Mouse (Mus musculus) G1E (cell line): ENCODE measurements around the gene Chfr. TPM values are rescaled to one million over a fixed set of nuclear protein-coding genes. Genes with fewer than 3 reads are reported as not detected.
A peak's percentile ranks its signal among the peaks of the same experiment; 100 is the strongest.
"Not testable (repeated sequence)": the region's sequence is repeated elsewhere in the genome, so short reads cannot be mapped to it uniquely, and the experiment has no call there.

Experiments used
- ATAC-seq: 2 replicates; pipeline ENCODE4 v1.8.0; 2016; ENCODE audit warnings: mild to moderate bottlenecking; ENCODE audit not compliant: insufficient number of reproducible peaks, poor library complexity, low FRiP score, severe bottlenecking; ENCODE audit errors: extremely low read depth
- DNase-seq: peaks from one replicate; pipeline ENCODE4 v3.0.0; 2012; ENCODE audit warnings: low spot score
- H3K27me3 ChIP-seq: 2 replicates; pipeline ENCODE4 v1.6.1; 2012; ENCODE audit warnings: mild to moderate bottlenecking, low read length, inconsistent platforms; ENCODE audit not compliant: insufficient read depth
- H3K36me3 ChIP-seq: replicated peaks from 2 replicates; pipeline ENCODE3; 2012; ENCODE audit warnings: mild to moderate bottlenecking, inconsistent platforms
- H3K4me1 ChIP-seq: 2 replicates; pipeline ENCODE4 v1.6.1; 2012; ENCODE audit warnings: low read depth, low read length, inconsistent platforms, mixed read lengths; ENCODE audit not compliant: insufficient read depth
- H3K4me3 ChIP-seq: 2 replicates; pipeline ENCODE4 v1.5.1; 2012; ENCODE audit warnings: low read depth, mild to moderate bottlenecking, inconsistent platforms, low read length, moderate library complexity, mixed read lengths
- H3K9me3 ChIP-seq: replicated peaks from 2 replicates; pipeline ENCODE4 v1.6.1; 2012; ENCODE audit warnings: inconsistent platforms
- CTCF ChIP-seq: IDR thresholded peaks from 2 replicates; pipeline ENCODE4 v1.5.1; 2012; ENCODE audit warnings: low read depth, low read length, inconsistent platforms, mixed read lengths
- GATA1 ChIP-seq: IDR thresholded peaks from 2 replicates; pipeline ENCODE4 v1.6.1; 2012; ENCODE audit warnings: borderline replicate concordance, low read length, inconsistent platforms, mixed read lengths
- GATA2 ChIP-seq: IDR thresholded peaks from 2 replicates; pipeline ENCODE4 v1.6.1; 2012; ENCODE audit warnings: low read depth, low read length, inconsistent platforms, borderline replicate concordance
- POLR2AphosphoS5 ChIP-seq: IDR thresholded peaks from 2 replicates; pipeline ENCODE4 v1.6.1; 2012; ENCODE audit warnings: low read depth, low read length, inconsistent platforms; ENCODE audit not compliant: insufficient replicate concordance
- TAL1 ChIP-seq: conservative IDR thresholded peaks from 2 replicates; pipeline ENCODE4 v1.6.1; 2012; ENCODE audit warnings: low read depth, low read length, inconsistent platforms, mixed read lengths
- polyA plus RNA-seq: library from polyadenylated mRNA; stranded (reverse); fragments of >175 nt; gene quantifications from 2 replicates; pipeline ENCODE4 v1.2.3, GENCODE M21; 2012
- total RNA-seq, 2 experiments: library from RNA; stranded (forward) in 1 of 2; stranded (reverse) in 1 of 2; fragments of 200-1000 nt in 1 of 2; fragments of >200 nt in 1 of 2; fragmentation: Nextera tagmentation in 1 of 2; gene quantifications; 2 replicates each; pipeline ENCODE4 v1.2.3; 2014 to 2017

Chfr gene
- total and polyA plus RNA-seq, 3 experiments, result 49.0 to 93.5 (median 79.8) TPM

DNA sequence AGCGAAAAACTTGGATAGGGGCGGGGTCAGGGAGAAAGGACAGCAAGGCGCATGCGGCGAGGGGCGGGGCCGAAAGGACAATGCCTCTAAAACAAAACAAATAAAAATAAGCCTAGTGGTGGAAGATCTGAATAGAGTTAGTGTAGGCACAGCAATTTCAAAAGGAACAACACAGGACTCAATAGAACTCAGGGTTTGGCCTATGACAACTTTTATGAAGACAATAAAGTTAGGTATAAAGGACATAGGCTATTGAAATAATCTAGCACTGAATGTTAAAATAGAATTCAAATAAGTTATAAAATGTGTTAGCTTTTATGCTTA, 27.4 kb upstream of the Chfr start:
- H3K36me3 ChIP-seq, result peaks cover 48% of the 10 kb centered on the region
- DNase-seq (no peak), ATAC-seq (no peak; the same call in 1 of the 2 replicates)
- TF ChIP-seq GATA1 (no peak), CTCF (no peak), POLR2AphosphoS5 (no peak), TAL1 (no peak), GATA2 (no peak)
- peaks cover 33% of the 10 kb centered on the region for H3K9me3 ChIP-seq
- H3K4me1 ChIP-seq, result peaks cover 49% of the 10 kb centered on the region
- H3K4me3 ChIP-seq, result peak overlapping the region; percentile 87
- H3K27me3 ChIP-seq, result no peaks in the 10 kb centered on the region

DNA sequence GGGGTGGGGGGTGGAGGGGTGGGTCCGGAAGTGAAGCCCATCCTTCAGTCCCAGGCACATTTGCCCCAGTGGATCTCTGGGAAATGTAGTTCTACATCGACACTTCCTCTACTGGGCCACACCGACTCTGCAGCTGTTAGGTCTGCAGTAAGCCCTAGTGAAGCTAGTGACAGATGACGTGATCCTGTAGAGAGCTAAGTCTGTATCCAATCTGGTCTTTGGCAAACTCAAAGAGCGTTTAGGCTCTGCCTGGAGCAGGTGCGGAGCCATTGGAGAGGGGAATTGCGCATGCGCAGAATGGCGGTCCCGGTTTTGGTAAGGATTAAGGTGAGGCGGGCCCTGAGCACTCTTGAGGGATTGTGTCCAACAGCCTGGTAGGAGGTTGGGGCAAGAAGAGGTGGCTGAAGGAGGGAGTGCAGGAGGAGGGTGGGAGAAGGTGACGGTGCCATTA, 25.6 kb upstream of the Chfr start, which contains the start of gene Zfp605:
Gene Zfp605, plus strand, starts transcription at position 102 of the 451 bp plus-strand sequence.
- H3K4me3 ChIP-seq, result peak within 1 kb of the TSS; percentile 79
- H3K36me3 ChIP-seq, result peaks cover 37% of the 10 kb centered on the region
- peaks cover 17% of the 10 kb centered on the region for H3K9me3 ChIP-seq
- ATAC-seq (peak; percentile 16; the same call in 1 of the 2 replicates), DNase-seq (peak; percentile 53)
- no peaks in the 10 kb centered on the region for H3K27me3 ChIP-seq
- H3K4me1 ChIP-seq, result peaks cover 35% of the 10 kb centered on the region
- TF ChIP-seq POLR2AphosphoS5, result no peak
- TF ChIP-seq GATA1, result no peak
- no peak for TF ChIP-seq GATA2
- TF ChIP-seq TAL1, result no peak
- no peak for TF ChIP-seq CTCF

DNA sequence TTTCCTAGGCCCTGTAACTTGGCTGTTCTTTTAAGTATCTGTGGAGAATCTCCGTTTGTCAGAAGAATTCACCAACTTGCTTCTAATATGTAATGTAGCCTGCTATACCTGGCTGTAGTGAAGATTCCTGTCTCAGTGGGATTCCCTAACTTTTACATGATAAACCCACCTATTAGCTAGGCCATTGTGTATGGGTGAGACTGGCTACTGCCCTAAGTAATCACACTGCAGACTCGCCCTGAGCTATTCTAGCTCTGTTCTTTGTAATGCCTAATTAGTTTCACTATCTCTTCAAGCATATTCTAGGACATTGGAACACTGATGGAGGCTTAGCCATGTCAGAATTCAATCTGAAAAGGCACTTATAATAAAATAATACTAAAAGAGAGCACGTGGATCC, 13.3 kb upstream of the Chfr start:
- peaks cover 36% of the 10 kb centered on the region for H3K36me3 ChIP-seq
- ATAC-seq, H3K9me3 ChIP-seq, H3K27me3 ChIP-seq, H3K4me1 ChIP-seq, DNase-seq, H3K4me3 ChIP-seq: not testable (repeated sequence)

DNA sequence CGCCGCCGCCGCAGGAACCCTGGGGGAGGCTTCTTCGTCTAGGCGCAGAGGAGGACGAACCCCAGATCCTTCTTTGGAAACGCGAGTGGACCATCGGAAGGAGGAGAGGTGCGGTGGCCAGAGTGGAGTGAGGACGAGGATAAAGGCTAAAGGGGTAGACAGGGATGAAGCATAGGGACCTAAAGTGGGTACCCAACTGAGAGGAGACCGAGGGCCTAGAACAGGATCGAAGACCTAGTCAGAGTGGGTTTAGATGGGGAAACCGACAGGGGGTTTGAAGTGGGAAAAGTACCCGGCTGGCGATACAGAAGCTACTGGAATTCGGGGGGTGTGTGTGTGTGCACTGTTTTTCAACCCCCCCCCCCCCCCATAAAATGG, 434 bp downstream of the Chfr start:
- DNase-seq (no peak), ATAC-seq (0 out of 2 replicates have a peak, but pooled peaks have one; percentile 1)
- no peaks in the 10 kb centered on the region for H3K27me3 ChIP-seq
- TF ChIP-seq POLR2AphosphoS5 (no peak), GATA2 (no peak), CTCF (no peak), TAL1 (no peak), GATA1 (no peak)
- peaks cover 22% of the 10 kb centered on the region for H3K9me3 ChIP-seq
- peak overlapping the region; percentile 81 for H3K4me3 ChIP-seq
- H3K4me1 ChIP-seq, result peaks cover 17% of the 10 kb centered on the region
- peaks cover 33% of the 10 kb centered on the region for H3K36me3 ChIP-seq

DNA sequence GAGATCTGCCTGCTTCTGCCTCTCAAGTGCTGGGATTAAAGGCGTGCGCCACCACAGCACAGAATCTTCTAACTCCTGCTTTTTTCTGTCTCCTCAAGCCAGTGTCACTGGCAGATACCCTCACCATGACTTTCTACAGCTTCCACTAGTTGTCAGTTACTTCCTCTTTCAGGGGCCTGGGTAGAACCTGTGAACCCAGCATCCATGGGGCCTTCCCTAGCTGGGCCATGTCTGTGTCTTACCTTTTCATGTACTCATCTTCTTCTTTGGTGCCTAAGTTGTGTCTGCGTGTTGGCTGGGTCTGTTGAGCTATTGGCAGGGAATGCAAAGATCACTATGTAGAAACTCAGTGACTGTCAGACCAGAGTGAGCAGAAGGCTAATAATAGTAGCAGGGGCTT, 2.2 kb downstream of the Chfr start:
- peaks cover 16% of the 10 kb centered on the region for H3K9me3 ChIP-seq
- no peak overlapping the region for H3K4me3 ChIP-seq
- DNase-seq (no peak), ATAC-seq (no peak)
- no peaks in the 10 kb centered on the region for H3K27me3 ChIP-seq
- peaks cover 22% of the 10 kb centered on the region for H3K4me1 ChIP-seq
- TF ChIP-seq GATA2 (no peak), GATA1 (no peak), TAL1 (no peak), POLR2AphosphoS5 (no peak), CTCF (no peak)
- peaks cover 48% of the 10 kb centered on the region for H3K36me3 ChIP-seq

DNA sequence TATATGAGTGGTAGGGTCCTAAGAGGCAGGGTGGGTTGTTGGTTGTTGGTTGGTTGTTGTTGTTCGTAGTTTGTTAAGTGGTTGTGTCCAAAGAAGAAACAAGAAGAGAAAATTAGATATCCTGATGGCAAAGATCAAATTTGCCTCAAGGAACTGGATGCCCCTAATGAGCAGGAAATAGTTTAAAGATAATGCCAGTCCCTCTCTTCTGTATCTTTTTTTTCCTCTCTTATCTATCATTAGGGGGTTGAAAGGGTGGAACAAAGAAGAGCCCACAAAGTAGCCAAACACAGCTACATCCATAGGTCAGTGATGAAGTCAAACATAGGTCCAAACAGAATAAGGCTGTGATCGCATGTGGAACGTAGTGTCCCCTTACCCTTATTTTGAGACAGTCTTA, 3.7 kb downstream of the Chfr start:
- DNase-seq, result no peak
- TF ChIP-seq CTCF (no peak), TAL1 (no peak), POLR2AphosphoS5 (no peak), GATA2 (no peak), GATA1 (no peak)
- H3K27me3 ChIP-seq, result no peaks in the 10 kb centered on the region
- peaks cover 5% of the 10 kb centered on the region for H3K9me3 ChIP-seq
- peaks cover 22% of the 10 kb centered on the region for H3K4me1 ChIP-seq
- ATAC-seq, result no peak
- peaks cover 60% of the 10 kb centered on the region for H3K36me3 ChIP-seq
- H3K4me3 ChIP-seq, result no peak overlapping the region

GRCm38 (mm10) chr5:110140424-110140823, 4.8 kb downstream of the Chfr start:
- Histone ChIP-seq H3K4me3 (no peak overlapping the region), H3K36me3 (peaks cover 70% of the 10 kb centered on the region), H3K9me3 (no peaks in the 10 kb centered on the region), H3K4me1 (peaks cover 20% of the 10 kb centered on the region), H3K27me3 (no peaks in the 10 kb centered on the region)
- TF ChIP-seq GATA2 (no peak), CTCF (no peak), TAL1 (no peak), POLR2AphosphoS5 (no peak), GATA1 (no peak)
- no peak for DNase-seq
- no peak for ATAC-seq
